Mouse (Mus musculus) intestine, embryonic 14.5 days (tissue): Measurements from ENCODE around the gene Mast4. TPM values are rescaled to one million over a fixed set of nuclear protein-coding genes. Genes with fewer than 3 reads are reported as not detected.

Experiments
- ATAC-seq: fragments of 200-750 bp; cut with Nextera tagmentation; replicated peaks from 2 replicates; pipeline ENCODE4 v1.8.0; 2017; ENCODE audit warnings: low read depth, moderate number of reproducible peaks, moderate TSS enrichment, moderate library complexity; ENCODE audit not compliant: low FRiP score, low TSS enrichment
- DNase-seq: peaks from one replicate; pipeline ENCODE4 v3.0.0-alpha.2; 2018; ENCODE audit warnings: low spot score
- H3K27ac ChIP-seq: fragments of 300-500 bp; sonication (generic); 2 replicates; pipeline ENCODE4 v1.5.1; 2014; ENCODE audit warnings: low read depth, mild to moderate bottlenecking, control low read depth
- H3K27me3 ChIP-seq: fragments of 300-500 bp; sonication (generic); replicated peaks from 2 replicates; pipeline ENCODE4 v1.6.1; 2014; ENCODE audit warnings: low read length, control low read depth; ENCODE audit not compliant: control insufficient read depth, insufficient read depth
- H3K36me3 ChIP-seq: fragments of 300-500 bp; sonication (generic); 2 replicates; pipeline ENCODE4 v1.6.1; 2014; ENCODE audit warnings: low read length, control low read depth; ENCODE audit not compliant: control insufficient read depth, insufficient read depth
- H3K4me1 ChIP-seq: fragments of 300-500 bp; sonication (generic); replicated peaks from 2 replicates; pipeline ENCODE4 v1.6.1; 2014; ENCODE audit warnings: low read length, control low read depth, mixed read lengths; ENCODE audit not compliant: control insufficient read depth, insufficient read depth
- H3K4me2 ChIP-seq: fragments of 300-500 bp; sonication (generic); 2 replicates; pipeline ENCODE4 v1.6.1; 2014; ENCODE audit warnings: low read length
- H3K4me3 ChIP-seq: fragments of 300-500 bp; sonication (generic); 2 replicates; pipeline ENCODE4 v1.5.1; 2014; ENCODE audit warnings: low read depth, low read length, control low read depth, mixed read lengths
- H3K9ac ChIP-seq: fragments of 300-500 bp; sonication (generic); 2 replicates; pipeline ENCODE4 v1.6.1; 2014; ENCODE audit warnings: mild to moderate bottlenecking, low read length
- H3K9me3 ChIP-seq: fragments of 300-500 bp; sonication (generic); 2 replicates; pipeline ENCODE4 v1.6.1; 2016; ENCODE audit warnings: low read length, control low read depth; ENCODE audit not compliant: control insufficient read depth
- WGBS: fragments of 180-500 bp; shearing (Covaris S2); extraction: QIAGEN DNeasy Blood & Tissue Kit; methylation state at CpG from one replicate; pipeline ENCODE4 v1.1.7; 2014; 5-methylcytosine and 5-hydroxymethylcytosine counted together
- polyA plus RNA-seq: library from polyadenylated mRNA; unstranded; fragments of >200 nt; fragmentation: Nextera tagmentation; extraction: Ambion mirVana; gene quantifications from 2 replicates; pipeline ENCODE4 v1.2.1, GENCODE M21; 2014

Gene Mast4
- polyA plus RNA-seq, 1 experiment from 2014 or later = 31.9 TPM

- no peak overlapping the region for H3K4me2 ChIP-seq
- H3K4me3 ChIP-seq = no peak overlapping the region
- H3K9me3 ChIP-seq = no peaks in the 10 kb centered on the region
- no peak overlapping the region for H3K27ac ChIP-seq
- ATAC-seq = no peak
- H3K9ac ChIP-seq = no peak overlapping the region
- no peaks in the 10 kb centered on the region for H3K36me3 ChIP-seq
- no peaks in the 10 kb centered on the region for H3K27me3 ChIP-seq
- WGBS = 50% methylated on average over 11 of the region's 11 CpGs
- no peak for DNase-seq
- H3K4me1 ChIP-seq = no peaks in the 10 kb centered on the region
Measured at GRCm38 (mm10) chr13:103220479-103221064, 113.7 kb downstream of the Mast4 start.

- Histone ChIP-seq H3K9me3 (no peaks in the 10 kb centered on the region), H3K4me2 (no peak overlapping the region), H3K4me1 (no peaks in the 10 kb centered on the region), H3K27me3 (no peaks in the 10 kb centered on the region), H3K36me3 (no peaks in the 10 kb centered on the region), H3K27ac (no peak overlapping the region), H3K9ac (no peak overlapping the region), H3K4me3 (no peak overlapping the region)
- WGBS = 53% methylated on average over 2 of the region's 2 CpGs
- ATAC-seq (no peak), DNase-seq (no peak)
Measured at GRCm38 (mm10) chr13:103219999-103220398, 114.3 kb downstream of the Mast4 start.

- no peaks in the 10 kb centered on the region for H3K36me3 ChIP-seq
- H3K4me1 ChIP-seq = peaks cover 2% of the 10 kb centered on the region; the same call in 1 of the 2 replicates
- no peak overlapping the region for H3K27ac ChIP-seq
- H3K27me3 ChIP-seq = no peaks in the 10 kb centered on the region
- ATAC-seq (no peak), DNase-seq (no peak)
- no peak overlapping the region for H3K4me3 ChIP-seq
- no peak overlapping the region for H3K9ac ChIP-seq
- WGBS = 74% methylated on average over 3 of the region's 3 CpGs
- no peaks in the 10 kb centered on the region for H3K9me3 ChIP-seq
- H3K4me2 ChIP-seq = no peak overlapping the region
Measured at GRCm38 (mm10) chr13:103217486-103217885, 116.8 kb downstream of the Mast4 start.

GRCm38 (mm10) chr13:103214506-103214905, 119.8 kb downstream of the Mast4 start:
- Histone ChIP-seq H3K4me1 (peaks cover 4% of the 10 kb centered on the region; the same call in 1 of the 2 replicates), H3K36me3 (no peaks in the 10 kb centered on the region), H3K9me3 (no peaks in the 10 kb centered on the region), H3K27ac (no peak overlapping the region), H3K4me3 (no peak overlapping the region), H3K27me3 (no peaks in the 10 kb centered on the region), H3K4me2 (no peak overlapping the region), H3K9ac (no peak overlapping the region)
- ATAC-seq (no peak), DNase-seq (no peak)
- WGBS = 80% methylated on average over 2 of the region's 3 CpGs

GRCm38 (mm10) chr13:103211953-103212352, 122.3 kb downstream of the Mast4 start:
- no peaks in the 10 kb centered on the region for H3K9me3 ChIP-seq
- no peak for DNase-seq
- 38% methylated on average over 6 of the region's 6 CpGs for WGBS
- no peak for ATAC-seq
- peaks cover 4% of the 10 kb centered on the region; the same call in 1 of the 2 replicates for H3K4me1 ChIP-seq
- H3K4me2 ChIP-seq = no peak overlapping the region
- H3K27me3 ChIP-seq = no peaks in the 10 kb centered on the region
- peak overlapping the region; percentile 34; the same call in 1 of the 2 replicates for H3K27ac ChIP-seq
- H3K4me3 ChIP-seq = no peak overlapping the region
- no peak overlapping the region for H3K9ac ChIP-seq
- H3K36me3 ChIP-seq = no peaks in the 10 kb centered on the region

GRCm38 (mm10) chr13:103211501-103211941, 122.8 kb downstream of the Mast4 start:
- Histone ChIP-seq H3K4me3 (no peak overlapping the region), H3K27me3 (no peaks in the 10 kb centered on the region), H3K9me3 (no peaks in the 10 kb centered on the region), H3K27ac (peak overlapping the region; percentile 34; the same call in 1 of the 2 replicates), H3K36me3 (no peaks in the 10 kb centered on the region), H3K4me1 (peaks cover 4% of the 10 kb centered on the region; the same call in 1 of the 2 replicates), H3K4me2 (no peak overlapping the region), H3K9ac (no peak overlapping the region)
- ATAC-seq (no peak), DNase-seq (no peak)
- WGBS = 50% methylated on average over 11 of the region's 11 CpGs

GRCm38 (mm10) chr13:103210746-103211145, 123.6 kb downstream of the Mast4 start:
- Histone ChIP-seq H3K4me1 (peaks cover 4% of the 10 kb centered on the region; the same call in 1 of the 2 replicates), H3K36me3 (no peaks in the 10 kb centered on the region), H3K27ac (no peak overlapping the region), H3K9ac (no peak overlapping the region), H3K4me3 (no peak overlapping the region), H3K27me3 (no peaks in the 10 kb centered on the region), H3K4me2 (no peak overlapping the region), H3K9me3 (no peaks in the 10 kb centered on the region)
- no peak for ATAC-seq
- whole genome bisulfite sequencing = 83% methylated on average over 4 of the region's 4 CpGs
- DNase-seq = no peak

- DNase-seq (no peak), ATAC-seq (no peak)
- Histone ChIP-seq H3K4me2 (no peak overlapping the region), H3K27ac (no peak overlapping the region), H3K4me3 (no peak overlapping the region), H3K27me3 (no peaks in the 10 kb centered on the region), H3K9me3 (no peaks in the 10 kb centered on the region), H3K36me3 (no peaks in the 10 kb centered on the region), H3K9ac (no peak overlapping the region), H3K4me1 (no peaks in the 10 kb centered on the region)
- 79% methylated on average over 4 of the region's 4 CpGs for whole genome bisulfite sequencing
Measured at GRCm38 (mm10) chr13:103207199-103207598, 127.1 kb downstream of the Mast4 start.

- no peaks in the 10 kb centered on the region for H3K27me3 ChIP-seq
- 86% methylated on average over 9 of the region's 9 CpGs for WGBS
- DNase-seq = no peak
Measured at GRCm38 (mm10) chr13:103206644-103207043, 127.7 kb downstream of the Mast4 start.

More at GRCm38 (mm10) chr13:103206644-103207043, 127.7 kb downstream of the Mast4 start:
- no peaks in the 10 kb centered on the region for H3K36me3 ChIP-seq
- H3K4me1 ChIP-seq = no peaks in the 10 kb centered on the region
- no peak overlapping the region for H3K9ac ChIP-seq
- no peak overlapping the region for H3K4me3 ChIP-seq
- no peak overlapping the region for H3K4me2 ChIP-seq
- ATAC-seq = no peak
- H3K9me3 ChIP-seq = no peaks in the 10 kb centered on the region
- no peak overlapping the region for H3K27ac ChIP-seq
